Mouse (Mus musculus) liver (tissue): ENCODE data around the gene Rxra.

ENCODE experiments used
- DNase-seq: peaks from one replicate; pipeline ENCODE4 v3.0.0-alpha.2; 2020; ENCODE audit warnings: mixed read lengths

Gene Rxra

GRCm38 (mm10) chr2:27743863-27744611 lies 67.8 kb downstream of the Rxra start:
- DNase-seq, result no peak

- DNase-seq, result no peak
These were observed 68.5 kb downstream of the Rxra start for GRCm38 (mm10) chr2:27744612-27745351.

- peak; percentile 51 for DNase-seq
These were observed 69.7 kb downstream of the Rxra start for GRCm38 (mm10) chr2:27745673-27746620.

- DNase-seq, result no peak
These were observed 70.6 kb downstream of the Rxra start for GRCm38 (mm10) chr2:27746854-27747253.

- no peak for DNase-seq
These were observed 72.7 kb downstream of the Rxra start for GRCm38 (mm10) chr2:27748984-27749383.

- no peak for DNase-seq
These were observed 74.3 kb downstream of the Rxra start for GRCm38 (mm10) chr2:27750399-27751134.

GRCm38 (mm10) chr2:27751135-27751519 lies 74.9 kb downstream of the Rxra start:
- DNase-seq, result no peak

GRCm38 (mm10) chr2:27751803-27752202 lies 75.6 kb downstream of the Rxra start:
- DNase-seq, result no peak

GRCm38 (mm10) chr2:27754094-27754493 lies 77.9 kb downstream of the Rxra start:
- no peak for DNase-seq

GRCm38 (mm10) chr2:27755986-27756641 lies 79.9 kb downstream of the Rxra start:
- DNase-seq, result no peak

- peak; percentile 71 for DNase-seq
These were observed 82.4 kb downstream of the Rxra start for GRCm38 (mm10) chr2:27758414-27759301.

GRCm38 (mm10) chr2:27759431-27759830 lies 83.2 kb downstream of the Rxra start:
- no peak for DNase-seq

- no peak for DNase-seq
These were observed 85.2 kb downstream of the Rxra start for GRCm38 (mm10) chr2:27761260-27761995.

- no peak for DNase-seq
These were observed 85.7 kb downstream of the Rxra start for GRCm38 (mm10) chr2:27761996-27762340.

- peak; percentile 44 for DNase-seq
These were observed 86.3 kb downstream of the Rxra start for GRCm38 (mm10) chr2:27762509-27762908.

- no peak for DNase-seq
These were observed 86.9 kb downstream of the Rxra start for GRCm38 (mm10) chr2:27762920-27763780.

GRCm38 (mm10) chr2:27764256-27764936 lies 88.2 kb downstream of the Rxra start:
- DNase-seq, result no peak

- DNase-seq, result peak; percentile 81
These were observed 88.7 kb downstream of the Rxra start for GRCm38 (mm10) chr2:27764937-27765319.

GRCm38 (mm10) chr2:27767773-27768172 lies 91.5 kb downstream of the Rxra start:
- no peak for DNase-seq
